Mouse (Mus musculus) retina, postnatal 7 days (tissue): Measurements from ENCODE around the gene Plekhh2.
A peak's percentile ranks its signal among the peaks of the same experiment; 100 is the strongest.

Experiments used
- DNase-seq: peaks from one replicate; pipeline ENCODE4 v3.0.0-alpha.2; 2012; ENCODE audit warnings: low read depth, low spot score

The Plekhh2 gene

GRCm38 (mm10) chr17:84511682-84512515 is at the start of gene Plekhh2:
Plekhh2 (plus strand) TSS chr17:84511895.
- peak; percentile 72 for DNase-seq

GRCm38 (mm10) chr17:84465753-84466608 is 45.7 kb upstream of the Plekhh2 start, which contains the start of gene Thada:
Thada (minus strand) TSS chr17:84466205.
- DNase-seq, result peak; percentile 99

- DNase-seq, result no peak
Measured at GRCm38 (mm10) chr17:84474312-84474711, 37.4 kb upstream of the Plekhh2 start.

GRCm38 (mm10) chr17:84477176-84477575 is 34.5 kb upstream of the Plekhh2 start:
- no peak for DNase-seq

- no peak for DNase-seq
Measured at GRCm38 (mm10) chr17:84478276-84478675, 33.4 kb upstream of the Plekhh2 start.

GRCm38 (mm10) chr17:84480464-84481355 is 31.0 kb upstream of the Plekhh2 start:
- peak; percentile 35 for DNase-seq

GRCm38 (mm10) chr17:84482831-84483230 is 28.9 kb upstream of the Plekhh2 start:
- DNase-seq, result no peak

GRCm38 (mm10) chr17:84483673-84484320 is 27.9 kb upstream of the Plekhh2 start:
- DNase-seq, result no peak

GRCm38 (mm10) chr17:84487415-84487814 is 24.3 kb upstream of the Plekhh2 start:
- no peak for DNase-seq

- no peak for DNase-seq
Measured at GRCm38 (mm10) chr17:84492255-84492880, 19.3 kb upstream of the Plekhh2 start.

GRCm38 (mm10) chr17:84497026-84497425 is 14.7 kb upstream of the Plekhh2 start:
- DNase-seq, result no peak

- no peak for DNase-seq
Measured at GRCm38 (mm10) chr17:84497559-84497958, 14.1 kb upstream of the Plekhh2 start.

- DNase-seq, result no peak
Measured at GRCm38 (mm10) chr17:84497972-84498604, 13.6 kb upstream of the Plekhh2 start.

- no peak for DNase-seq
Measured at GRCm38 (mm10) chr17:84498639-84499038, 13.1 kb upstream of the Plekhh2 start.

GRCm38 (mm10) chr17:84502341-84502740 is 9.4 kb upstream of the Plekhh2 start:
- DNase-seq, result no peak

- DNase-seq, result no peak
Measured at GRCm38 (mm10) chr17:84505922-84506321, 5.8 kb upstream of the Plekhh2 start.

- DNase-seq, result no peak
Measured at GRCm38 (mm10) chr17:84508736-84509135, 3.0 kb upstream of the Plekhh2 start.

- no peak for DNase-seq
Measured at GRCm38 (mm10) chr17:84509176-84509575, 2.5 kb upstream of the Plekhh2 start.

GRCm38 (mm10) chr17:84510355-84510754 is 1.3 kb upstream of the Plekhh2 start:
- no peak for DNase-seq
